Mouse (Mus musculus): ENCODE measurements around the gene Umodl1.

DNA sequence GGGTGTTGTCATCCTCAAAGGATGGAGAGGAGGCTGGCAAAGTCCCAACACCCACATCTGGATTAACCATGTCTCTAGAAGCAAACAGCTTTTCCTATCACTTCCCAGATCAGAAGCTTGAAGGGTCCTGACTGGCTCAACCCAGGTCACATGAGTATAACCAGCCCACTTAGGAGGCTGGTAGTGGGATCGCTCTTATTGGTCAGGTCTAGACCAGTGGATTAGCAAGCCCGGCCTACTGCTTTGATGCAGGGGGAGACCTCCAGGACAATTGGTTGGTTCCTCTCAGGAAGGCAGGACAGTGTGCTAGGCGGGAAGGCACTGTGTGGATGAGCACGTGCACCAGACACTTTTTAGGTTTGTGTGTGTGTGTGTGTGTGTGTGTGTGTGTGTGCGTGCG lies 72.5 kb downstream of the Umodl1 start:
- no peak for TF ChIP-seq CTCF (IDR thresholded peaks at IDR 0.05; ENCODE audit: borderline replicate concordance, insufficient read depth, low read depth, low read length)
- TF ChIP-seq POLR2A (IDR thresholded peaks at IDR 0.05; ENCODE audit: borderline replicate concordance, insufficient read depth, low read length), result no peak
